Mouse (Mus musculus) macrophage (primary cell): Measurements from ENCODE around the gene Atp11c. TPM values are rescaled to one million over a fixed set of nuclear protein-coding genes. Genes with fewer than 3 reads are reported as not detected.
A peak's percentile ranks its signal among the peaks of the same experiment; 100 is the strongest.

ENCODE experiments used
- H3K27ac ChIP-seq: fragments of 350-480 bp; formaldehyde crosslinking; 2 replicates; pipeline ENCODE4 v1.9.0; 2021
- H3K36me3 ChIP-seq: fragments of 350-480 bp; formaldehyde crosslinking; 2 replicates; pipeline ENCODE4 v1.9.0; 2021; ENCODE audit errors: inconsistent target
- H3K4me3 ChIP-seq: fragments of 350-480 bp; formaldehyde crosslinking; 2 replicates; pipeline ENCODE4 v1.9.0; 2021; ENCODE audit errors: inconsistent target
- H3K79me2 ChIP-seq: fragments of 350-480 bp; formaldehyde crosslinking; 2 replicates; pipeline ENCODE4 v1.9.0; 2021; ENCODE audit errors: inconsistent target
- WGBS: methylation state at CpG from one replicate; pipeline ENCODE4 v1.1.7; 2026; ENCODE audit warnings: inconsistent platforms; ENCODE audit not compliant: missing documents; 5-methylcytosine and 5-hydroxymethylcytosine counted together
- polyA plus RNA-seq: library from polyadenylated mRNA; stranded (reverse); fragments of 250-400 nt; gene quantifications from 3 replicates; pipeline ENCODE4 v1.2.4, GENCODE M21; 2018; ENCODE audit warnings: inconsistent platforms

Atp11c gene
- polyA plus RNA-seq, 1 experiment from 2014 or later = 10.1 TPM

GRCm38 (mm10) chrX:60463786-60464185 lies 128.7 kb downstream of the Atp11c start:
- no peak overlapping the region for H3K27ac ChIP-seq
- WGBS = 6% methylated on average over 2 of the region's 2 CpGs
- no peaks in the 10 kb centered on the region for H3K79me2 ChIP-seq
- H3K36me3 ChIP-seq = no peaks in the 10 kb centered on the region
- no peak overlapping the region for H3K4me3 ChIP-seq

GRCm38 (mm10) chrX:60414563-60415111 lies 177.9 kb downstream of the Atp11c start:
- 71% methylated on average over 4 of the region's 4 CpGs for WGBS
- H3K27ac ChIP-seq = no peak overlapping the region
- no peak overlapping the region for H3K4me3 ChIP-seq
- H3K36me3 ChIP-seq = no peaks in the 10 kb centered on the region
- H3K79me2 ChIP-seq = no peaks in the 10 kb centered on the region

- H3K4me3 ChIP-seq = no peak overlapping the region
- H3K79me2 ChIP-seq = peaks cover 8% of the 10 kb centered on the region; the same call in 1 of the 2 replicates
- 86% methylated on average over 4 of the region's 4 CpGs for WGBS
- H3K36me3 ChIP-seq = no peaks in the 10 kb centered on the region
- H3K27ac ChIP-seq = no peak overlapping the region
Observed at GRCm38 (mm10) chrX:60405681-60406080, 186.8 kb downstream of the Atp11c start.

GRCm38 (mm10) chrX:60404668-60405044 lies 187.8 kb downstream of the Atp11c start:
- H3K4me3 ChIP-seq = no peak overlapping the region

GRCm38 (mm10) chrX:60403764-60404667 lies 188.5 kb downstream of the Atp11c start:
- 15% methylated on average over 52 of the region's 126 CpGs for WGBS
- Histone ChIP-seq H3K4me3 (no peak overlapping the region), H3K27ac (no peak overlapping the region), H3K36me3 (no peaks in the 10 kb centered on the region), H3K79me2 (peaks cover 22% of the 10 kb centered on the region; the same call in 1 of the 2 replicates)

More at GRCm38 (mm10) chrX:60404668-60405044, 187.8 kb downstream of the Atp11c start:
- Histone ChIP-seq H3K36me3 (no peaks in the 10 kb centered on the region), H3K27ac (no peak overlapping the region), H3K79me2 (peaks cover 17% of the 10 kb centered on the region; the same call in 1 of the 2 replicates)
- WGBS = 36% methylated on average over 17 of the region's 17 CpGs

- Histone ChIP-seq H3K36me3 (no peaks in the 10 kb centered on the region), H3K4me3 (peak overlapping the region; percentile 39), H3K79me2 (peaks cover 29% of the 10 kb centered on the region; the same call in 1 of the 2 replicates), H3K27ac (no peak overlapping the region)
- WGBS = 26% methylated on average over 29 of the region's 46 CpGs
Observed at GRCm38 (mm10) chrX:60403062-60403763, 189.3 kb downstream of the Atp11c start.

GRCm38 (mm10) chrX:60394292-60394691 lies 198.2 kb downstream of the Atp11c start:
- peaks cover 30% of the 10 kb centered on the region; the same call in 1 of the 2 replicates for H3K79me2 ChIP-seq
- no peaks in the 10 kb centered on the region for H3K36me3 ChIP-seq
- no peak overlapping the region for H3K27ac ChIP-seq
- 90% methylated on average over 3 of the region's 4 CpGs for WGBS
- H3K4me3 ChIP-seq = no peak overlapping the region

- Histone ChIP-seq H3K27ac (no peak overlapping the region), H3K36me3 (no peaks in the 10 kb centered on the region), H3K4me3 (no peak overlapping the region), H3K79me2 (no peaks in the 10 kb centered on the region; the same call in 1 of the 2 replicates)
- WGBS = 83% methylated on average over 1 of the region's 1 CpGs
Observed at GRCm38 (mm10) chrX:60386852-60387251, 205.6 kb downstream of the Atp11c start.

GRCm38 (mm10) chrX:60381711-60382110 lies 210.8 kb downstream of the Atp11c start:
- 50% methylated on average over 1 of the region's 2 CpGs for WGBS
- Histone ChIP-seq H3K4me3 (no peak overlapping the region), H3K27ac (no peak overlapping the region), H3K79me2 (no peaks in the 10 kb centered on the region; the same call in 1 of the 2 replicates), H3K36me3 (no peaks in the 10 kb centered on the region)

- no peak overlapping the region for H3K4me3 ChIP-seq
- H3K36me3 ChIP-seq = no peaks in the 10 kb centered on the region
- H3K79me2 ChIP-seq = no peaks in the 10 kb centered on the region; the same call in 1 of the 2 replicates
- no peak overlapping the region for H3K27ac ChIP-seq
Observed at GRCm38 (mm10) chrX:60380386-60380785, 212.1 kb downstream of the Atp11c start.

- Histone ChIP-seq H3K27ac (no peak overlapping the region), H3K4me3 (no peak overlapping the region), H3K79me2 (no peaks in the 10 kb centered on the region), H3K36me3 (no peaks in the 10 kb centered on the region)
- WGBS = 83% methylated on average over 1 of the region's 1 CpGs
Observed at GRCm38 (mm10) chrX:60348741-60349140, 243.8 kb downstream of the Atp11c start.

- Histone ChIP-seq H3K79me2 (no peaks in the 10 kb centered on the region), H3K27ac (no peak overlapping the region), H3K4me3 (no peak overlapping the region)
Observed at GRCm38 (mm10) chrX:60345447-60345846, 247.1 kb downstream of the Atp11c start.

GRCm38 (mm10) chrX:60344991-60345390 lies 247.5 kb downstream of the Atp11c start:
- Histone ChIP-seq H3K79me2 (no peaks in the 10 kb centered on the region), H3K27ac (no peak overlapping the region), H3K36me3 (no peaks in the 10 kb centered on the region), H3K4me3 (no peak overlapping the region)
- WGBS = 79% methylated on average over 4 of the region's 4 CpGs

More at GRCm38 (mm10) chrX:60345447-60345846, 247.1 kb downstream of the Atp11c start:
- H3K36me3 ChIP-seq = no peaks in the 10 kb centered on the region

- Histone ChIP-seq H3K36me3 (no peaks in the 10 kb centered on the region), H3K27ac (no peak overlapping the region), H3K79me2 (no peaks in the 10 kb centered on the region), H3K4me3 (no peak overlapping the region)
- WGBS = 100% methylated on average over 3 of the region's 3 CpGs
Observed at GRCm38 (mm10) chrX:60329735-60330134, 262.8 kb downstream of the Atp11c start.

GRCm38 (mm10) chrX:60321321-60321720 lies 271.2 kb downstream of the Atp11c start:
- WGBS = 91% methylated on average over 3 of the region's 4 CpGs
- Histone ChIP-seq H3K36me3 (no peaks in the 10 kb centered on the region), H3K27ac (no peak overlapping the region), H3K4me3 (no peak overlapping the region), H3K79me2 (no peaks in the 10 kb centered on the region)
